Mouse (Mus musculus) heart, embryonic 12.5 days (tissue): ENCODE results near the gene Rfwd3. TPM values are rescaled to one million over a fixed set of nuclear protein-coding genes. Genes with fewer than 3 reads are reported as not detected.
"Not testable (repeated sequence)": the region's sequence is repeated elsewhere in the genome, so short reads cannot be mapped to it uniquely, and the experiment has no call there.

Experiments
- ATAC-seq: fragments of 200-750 bp; cut with Nextera tagmentation; 2 replicates; pipeline ENCODE4 v1.8.0; 2017; ENCODE audit warnings: moderate TSS enrichment, moderate library complexity; ENCODE audit not compliant: insufficient number of reproducible peaks, low FRiP score
- H3K27ac ChIP-seq: fragments of 300-500 bp; sonication (generic); 2 replicates; pipeline ENCODE4 v1.5.1; 2016; ENCODE audit warnings: mild to moderate bottlenecking, moderate library complexity; ENCODE audit not compliant: poor library complexity, severe bottlenecking
- H3K27me3 ChIP-seq: fragments of 300-500 bp; sonication (generic); replicated peaks from 2 replicates; pipeline ENCODE4 v1.6.1; 2016; ENCODE audit warnings: mild to moderate bottlenecking, moderate library complexity
- H3K36me3 ChIP-seq: fragments of 300-500 bp; sonication (generic); 2 replicates; pipeline ENCODE4 v1.6.1; 2016; ENCODE audit warnings: mild to moderate bottlenecking, moderate library complexity
- H3K4me1 ChIP-seq: fragments of 300-500 bp; sonication (generic); replicated peaks from 2 replicates; pipeline ENCODE4 v1.6.1; 2016; ENCODE audit warnings: mild to moderate bottlenecking
- H3K4me2 ChIP-seq: fragments of 300-500 bp; sonication (generic); 2 replicates; pipeline ENCODE4 v1.6.1; 2016; ENCODE audit warnings: mild to moderate bottlenecking, moderate library complexity
- H3K4me3 ChIP-seq: fragments of 300-500 bp; sonication (generic); 2 replicates; pipeline ENCODE4 v1.5.1; 2016; ENCODE audit warnings: mild to moderate bottlenecking
- H3K9ac ChIP-seq: fragments of 300-500 bp; sonication (generic); 2 replicates; pipeline ENCODE4 v1.6.1; 2016; ENCODE audit warnings: mild to moderate bottlenecking, moderate library complexity
- H3K9me3 ChIP-seq: fragments of 300-500 bp; sonication (generic); replicated peaks from 2 replicates; pipeline ENCODE4 v1.6.1; 2016; ENCODE audit warnings: mild to moderate bottlenecking, moderate library complexity
- WGBS: fragments of 180-500 bp; shearing (Covaris S2); methylation state at CpG from one replicate; pipeline ENCODE4 v1.1.7; 2016; 5-methylcytosine and 5-hydroxymethylcytosine counted together
- polyA plus RNA-seq: library from polyadenylated mRNA; unstranded; fragments of >200 nt; fragmentation: Nextera tagmentation; extraction: Ambion mirVana; gene quantifications from 2 replicates; pipeline ENCODE4 v1.2.1, GENCODE M21; 2016

Rfwd3 gene
- polyA plus RNA-seq, 1 experiment from 2014 or later: 45.1 TPM

GRCm38 (mm10) chr8:111312758-111313162 is 12.7 kb upstream of the Rfwd3 start:
- Histone ChIP-seq H3K9ac (no peak overlapping the region), H3K4me2 (no peak overlapping the region), H3K9me3 (no peaks in the 10 kb centered on the region), H3K36me3 (no peaks in the 10 kb centered on the region), H3K4me3 (no peak overlapping the region), H3K4me1 (no peaks in the 10 kb centered on the region), H3K27me3 (no peaks in the 10 kb centered on the region), H3K27ac (no peak overlapping the region)
- no peak for ATAC-seq
- WGBS: 71% methylated on average over 3 of the region's 3 CpGs

GRCm38 (mm10) chr8:111310006-111310405 is 10.0 kb upstream of the Rfwd3 start:
- not testable (repeated sequence) for H3K9ac ChIP-seq, H3K27me3 ChIP-seq, H3K4me3 ChIP-seq, H3K27ac ChIP-seq, H3K9me3 ChIP-seq, ATAC-seq, H3K36me3 ChIP-seq, H3K4me2 ChIP-seq, H3K4me1 ChIP-seq
- 87% methylated on average over 15 of the region's 15 CpGs for WGBS

- Histone ChIP-seq H3K4me3 (no peak overlapping the region), H3K9ac (no peak overlapping the region), H3K27ac (no peak overlapping the region), H3K9me3 (no peaks in the 10 kb centered on the region), H3K4me1 (no peaks in the 10 kb centered on the region), H3K27me3 (no peaks in the 10 kb centered on the region), H3K4me2 (no peak overlapping the region), H3K36me3 (no peaks in the 10 kb centered on the region)
- 23% methylated on average over 5 of the region's 5 CpGs for WGBS
- ATAC-seq: no peak
These were observed 5.2 kb upstream of the Rfwd3 start for GRCm38 (mm10) chr8:111305031-111305730.

- H3K4me2 ChIP-seq: no peak overlapping the region
- WGBS: 83% methylated on average over 3 of the region's 3 CpGs
- H3K27me3 ChIP-seq: no peaks in the 10 kb centered on the region
- no peaks in the 10 kb centered on the region for H3K9me3 ChIP-seq
- no peak overlapping the region for H3K27ac ChIP-seq
- ATAC-seq: no peak
- no peaks in the 10 kb centered on the region for H3K4me1 ChIP-seq
- no peak overlapping the region for H3K4me3 ChIP-seq
- no peaks in the 10 kb centered on the region for H3K36me3 ChIP-seq
- H3K9ac ChIP-seq: no peak overlapping the region
These were observed 4.3 kb upstream of the Rfwd3 start for GRCm38 (mm10) chr8:111304359-111304758.

GRCm38 (mm10) chr8:111303076-111303803 is 3.2 kb upstream of the Rfwd3 start:
- not testable (repeated sequence) for H3K27me3 ChIP-seq, H3K27ac ChIP-seq, H3K4me1 ChIP-seq, H3K9ac ChIP-seq, H3K9me3 ChIP-seq, H3K36me3 ChIP-seq, ATAC-seq, H3K4me2 ChIP-seq, H3K4me3 ChIP-seq
- 66% methylated on average over 5 of the region's 5 CpGs for WGBS

GRCm38 (mm10) chr8:111300597-111301546 is 850 bp upstream of the Rfwd3 start:
- peak overlapping the region; percentile 31 for H3K4me3 ChIP-seq
- H3K4me2 ChIP-seq: peak overlapping the region; percentile 53
- WGBS: 63% methylated on average over 11 of the region's 11 CpGs
- H3K9ac ChIP-seq: no peak overlapping the region
- peak overlapping the region; percentile 64; the same call in 1 of the 2 replicates for H3K27ac ChIP-seq
- peaks cover 9% of the 10 kb centered on the region for H3K4me1 ChIP-seq
- no peak for ATAC-seq
- peaks cover 11% of the 10 kb centered on the region for H3K36me3 ChIP-seq
- H3K9me3 ChIP-seq: no peaks in the 10 kb centered on the region
- H3K27me3 ChIP-seq: no peaks in the 10 kb centered on the region

- H3K4me1 ChIP-seq: peaks cover 12% of the 10 kb centered on the region
- peak overlapping the region; percentile 84 for H3K4me3 ChIP-seq
- H3K27me3 ChIP-seq: no peaks in the 10 kb centered on the region
- H3K36me3 ChIP-seq: peaks cover 17% of the 10 kb centered on the region
- no peaks in the 10 kb centered on the region for H3K9me3 ChIP-seq
- peak overlapping the region; percentile 91 for H3K9ac ChIP-seq
- H3K27ac ChIP-seq: peak overlapping the region; percentile 93
- under 1% methylated on average over 28 of the region's 28 CpGs for whole genome bisulfite sequencing
- peak; percentile 33; the same call in 1 of the 2 replicates for ATAC-seq
- peak overlapping the region; percentile 74 for H3K4me2 ChIP-seq
These were observed 630 bp downstream of the Rfwd3 start for GRCm38 (mm10) chr8:111299363-111299820.

GRCm38 (mm10) chr8:111298011-111298410 is 2.0 kb downstream of the Rfwd3 start:
- peaks cover 12% of the 10 kb centered on the region for H3K4me1 ChIP-seq
- WGBS: 87% methylated on average over 1 of the region's 1 CpGs
- H3K9ac ChIP-seq: no peak overlapping the region
- H3K36me3 ChIP-seq: peaks cover 30% of the 10 kb centered on the region
- no peak for ATAC-seq
- no peaks in the 10 kb centered on the region for H3K27me3 ChIP-seq
- no peak overlapping the region for H3K27ac ChIP-seq
- H3K4me2 ChIP-seq: peak overlapping the region; percentile 51
- no peak overlapping the region for H3K4me3 ChIP-seq
- H3K9me3 ChIP-seq: no peaks in the 10 kb centered on the region

- H3K36me3 ChIP-seq: peaks cover 78% of the 10 kb centered on the region
- ATAC-seq: no peak
- H3K4me1 ChIP-seq: peaks cover 8% of the 10 kb centered on the region; the same call in 1 of the 2 replicates
- WGBS: 77% methylated on average over 7 of the region's 7 CpGs
- H3K27me3 ChIP-seq: no peaks in the 10 kb centered on the region
- no peaks in the 10 kb centered on the region for H3K9me3 ChIP-seq
- H3K27ac ChIP-seq: peak overlapping the region; percentile 77
- H3K4me3 ChIP-seq: no peak overlapping the region
- H3K4me2 ChIP-seq: no peak overlapping the region
- no peak overlapping the region for H3K9ac ChIP-seq
These were observed 8.3 kb downstream of the Rfwd3 start for GRCm38 (mm10) chr8:111291733-111292132.

- no peak overlapping the region for H3K4me2 ChIP-seq
- no peaks in the 10 kb centered on the region for H3K9me3 ChIP-seq
- H3K4me1 ChIP-seq: peaks cover 6% of the 10 kb centered on the region; the same call in 1 of the 2 replicates
- no peaks in the 10 kb centered on the region for H3K27me3 ChIP-seq
- ATAC-seq: no peak
- no peak overlapping the region for H3K9ac ChIP-seq
- no peak overlapping the region for H3K4me3 ChIP-seq
- H3K27ac ChIP-seq: no peak overlapping the region
- H3K36me3 ChIP-seq: peaks cover 83% of the 10 kb centered on the region
- WGBS: 94% methylated on average over 7 of the region's 7 CpGs
These were observed 9.4 kb downstream of the Rfwd3 start for GRCm38 (mm10) chr8:111290586-111290985.
